Mouse (Mus musculus) cerebellum, postnatal 36 days (tissue): ENCODE measurements around the gene Slfn9.
"Not testable (repeated sequence)": the region's sequence is repeated elsewhere in the genome, so short reads cannot be mapped to it uniquely, and the experiment has no call there.

Source experiments
- DNase-seq, 2 experiments: peaks; one replicate each; pipeline ENCODE4 v3.0.0; 2021 to 2022; ENCODE audit warnings: mixed read lengths in 2 of 2

Slfn9 gene

DNA sequence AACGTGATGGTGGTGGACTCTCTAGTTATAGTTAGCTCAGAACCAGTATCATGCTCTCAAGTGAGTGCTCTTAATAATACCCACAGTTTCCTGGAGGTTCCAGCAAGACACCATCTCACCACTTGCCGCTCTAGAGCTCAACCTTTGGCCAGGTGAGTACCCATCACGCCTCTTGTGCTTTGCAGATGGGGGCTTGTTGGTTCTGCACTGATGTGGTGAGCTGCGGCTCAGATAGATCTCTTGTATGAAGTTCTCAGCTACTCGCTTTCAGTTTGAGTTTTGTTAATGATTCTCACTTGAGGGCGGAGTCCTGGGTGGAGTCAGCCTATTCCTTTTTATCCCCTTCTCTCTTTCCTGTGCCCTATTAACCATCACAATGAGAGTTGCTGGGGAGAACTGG is 37.0 kb downstream of the Slfn9 start:
- DNase-seq: no peak

GRCm38 (mm10) chr11:82952612-82953542 is 38.8 kb downstream of the Slfn9 start:
- no peak for DNase-seq

DNA sequence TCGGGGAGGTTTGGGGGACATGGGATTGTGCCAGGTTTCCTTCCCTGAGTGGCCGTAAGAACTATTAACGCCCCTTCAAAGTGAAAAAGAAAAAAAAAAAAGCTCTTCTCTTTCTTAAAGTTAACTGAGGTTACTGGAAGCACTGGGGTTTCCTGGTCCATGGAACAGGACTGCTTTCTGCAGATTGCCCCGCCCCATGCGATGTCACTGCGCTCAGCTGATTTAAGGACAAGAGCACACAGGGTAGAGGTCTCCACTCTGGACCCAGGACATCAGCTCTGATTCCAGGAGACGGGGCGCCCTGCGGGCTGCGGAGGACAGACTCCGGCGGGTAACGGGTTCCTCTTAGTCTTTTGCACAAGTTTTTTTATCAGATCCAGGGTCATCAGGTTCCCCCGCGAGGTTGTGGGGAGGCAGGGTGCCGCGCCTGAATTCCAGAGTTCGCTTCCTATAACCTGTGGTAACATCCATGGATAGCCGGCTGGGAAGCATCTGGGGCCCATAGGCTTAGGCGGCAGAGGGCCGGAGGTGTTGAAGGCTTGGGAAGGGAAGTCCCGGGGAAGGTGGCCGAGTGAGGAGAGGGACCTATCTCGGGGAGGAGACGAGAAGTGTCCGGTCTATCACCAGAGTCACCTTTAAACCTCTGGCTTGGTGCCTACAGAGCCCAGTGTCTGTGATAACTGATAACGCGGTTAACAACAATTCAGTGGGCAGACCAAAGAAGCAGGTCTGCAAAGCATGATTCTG is 39.6 kb downstream of the Slfn9 start:
- no peak for DNase-seq

DNA sequence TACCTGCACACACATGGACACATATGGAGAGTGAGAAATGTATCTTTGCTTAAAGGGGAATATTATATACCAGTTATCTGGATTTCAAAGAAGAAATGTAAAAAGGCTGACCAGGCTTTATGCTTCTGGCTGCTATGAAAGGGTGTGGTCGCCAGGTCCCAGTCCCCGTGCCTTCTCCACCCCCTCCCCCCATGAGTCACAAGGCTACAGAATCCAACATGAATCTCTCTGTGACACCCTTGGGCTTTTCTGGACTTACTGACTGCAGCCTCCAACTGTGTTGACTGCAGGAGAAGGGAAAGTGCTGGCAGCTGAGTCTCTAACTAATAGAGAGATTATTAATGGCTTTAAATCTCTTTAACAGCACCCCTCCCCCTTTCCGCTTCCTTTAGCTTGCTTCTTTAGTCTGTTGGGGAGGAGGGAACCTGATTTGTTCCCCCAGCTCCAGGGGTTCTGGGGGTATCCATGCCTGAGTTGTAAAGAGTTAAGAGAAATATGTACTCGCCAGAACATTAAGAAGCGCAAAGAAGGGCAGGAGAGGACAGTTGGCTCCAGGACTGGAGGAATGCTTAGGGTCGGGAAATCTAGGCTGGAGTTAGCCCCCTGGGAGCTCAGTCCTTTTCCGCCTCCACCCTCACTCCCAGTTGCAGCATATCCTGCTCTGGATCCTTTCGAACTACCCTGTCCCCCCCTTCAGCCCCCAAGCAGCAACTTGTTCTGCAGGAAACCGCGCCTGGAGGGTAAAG is 40.7 kb downstream of the Slfn9 start, which contains the start of gene Slfn5:
Gene Slfn5 (plus strand): TSS at position 614 of the 746 bp plus-strand sequence.
- no peak for DNase-seq

GRCm38 (mm10) chr11:82949036-82949435 is 42.6 kb downstream of the Slfn9 start:
- no peak for DNase-seq

DNA sequence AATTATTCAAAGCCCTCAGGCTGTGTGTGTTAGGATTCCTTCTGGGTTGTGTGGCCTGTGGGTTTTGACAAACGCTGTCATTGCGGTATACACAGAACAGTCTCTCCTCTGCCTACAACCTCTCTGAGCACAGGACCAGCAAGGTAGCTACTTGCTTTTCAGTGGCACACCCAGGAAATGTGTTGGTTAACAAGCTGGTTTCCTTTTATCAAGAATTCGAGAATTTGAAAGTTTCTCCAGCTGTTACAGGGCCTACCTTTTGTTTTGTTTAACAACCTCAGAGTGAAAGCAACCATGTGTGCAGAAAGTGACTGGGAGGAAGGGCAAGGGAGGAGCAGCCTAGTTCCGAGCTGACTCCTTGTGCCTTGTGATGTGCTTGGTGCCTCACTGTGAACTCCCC is 44.2 kb downstream of the Slfn9 start:
- no peak for DNase-seq

- no peak for DNase-seq
These were observed 46.0 kb downstream of the Slfn9 start for GRCm38 (mm10) chr11:82945636-82946035.

DNA sequence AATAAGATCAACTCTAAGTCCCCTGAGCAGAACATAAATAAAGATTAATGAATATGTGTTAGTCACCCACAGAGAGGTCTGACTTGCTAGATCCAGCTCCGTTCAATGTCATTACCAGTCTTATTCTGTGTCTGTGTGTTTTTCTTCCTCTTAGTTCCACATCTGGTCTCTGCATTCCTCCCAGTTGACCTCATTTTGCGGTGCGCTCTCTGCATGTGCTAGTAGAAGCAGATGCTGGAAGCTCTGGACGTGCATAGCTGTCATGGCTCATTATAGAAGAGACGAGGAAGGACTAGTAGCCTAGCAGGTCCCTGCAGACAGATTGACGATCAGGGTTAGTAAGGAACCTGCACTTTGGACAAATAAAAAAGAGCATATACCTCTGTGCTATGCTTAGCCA is 48.3 kb downstream of the Slfn9 start:
- DNase-seq: no peak

- DNase-seq: no peak
These were observed 58.4 kb downstream of the Slfn9 start for GRCm38 (mm10) chr11:82933186-82933585.

DNA sequence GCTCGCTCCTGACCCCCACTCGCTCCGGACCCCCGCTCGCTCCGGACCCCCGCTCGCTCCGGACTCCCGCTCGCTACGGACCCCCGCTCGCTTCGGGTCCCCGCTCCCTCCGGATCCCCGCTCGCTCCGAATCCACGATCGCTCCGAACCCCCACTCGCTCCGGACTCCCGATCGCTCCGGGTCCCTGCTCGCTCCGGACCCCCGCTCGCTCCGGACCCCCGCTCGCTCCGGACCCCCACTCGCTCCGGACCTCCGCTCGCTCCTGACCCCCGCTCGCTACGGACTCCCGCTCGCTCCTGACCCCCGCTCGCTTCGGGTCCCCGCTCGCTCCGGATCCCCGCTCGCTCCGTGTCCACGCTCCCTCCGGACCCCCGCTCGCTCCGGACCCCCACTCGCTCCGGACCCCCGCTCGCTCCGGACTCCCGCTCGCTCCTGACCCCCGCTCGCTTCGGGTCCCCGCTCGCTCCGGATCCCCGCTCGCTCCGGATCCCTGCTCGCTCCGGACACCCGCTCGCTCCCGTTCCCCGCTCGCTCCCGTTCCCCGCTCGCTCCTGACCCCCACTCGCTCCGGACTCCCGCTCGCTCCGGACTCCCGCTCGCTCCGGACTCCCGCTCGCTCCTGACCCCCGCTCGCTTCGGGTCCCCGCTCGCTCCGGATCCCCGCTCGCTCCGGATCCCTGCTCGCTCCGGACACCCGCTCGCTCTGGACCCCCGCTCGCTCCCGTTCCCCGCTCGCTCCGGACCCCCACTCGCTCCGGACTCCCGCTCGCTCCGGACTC is 59.8 kb downstream of the Slfn9 start:
- DNase-seq: not testable (repeated sequence)

- not testable (repeated sequence) for DNase-seq
These were observed 60.5 kb downstream of the Slfn9 start for GRCm38 (mm10) chr11:82931161-82931560.

DNA sequence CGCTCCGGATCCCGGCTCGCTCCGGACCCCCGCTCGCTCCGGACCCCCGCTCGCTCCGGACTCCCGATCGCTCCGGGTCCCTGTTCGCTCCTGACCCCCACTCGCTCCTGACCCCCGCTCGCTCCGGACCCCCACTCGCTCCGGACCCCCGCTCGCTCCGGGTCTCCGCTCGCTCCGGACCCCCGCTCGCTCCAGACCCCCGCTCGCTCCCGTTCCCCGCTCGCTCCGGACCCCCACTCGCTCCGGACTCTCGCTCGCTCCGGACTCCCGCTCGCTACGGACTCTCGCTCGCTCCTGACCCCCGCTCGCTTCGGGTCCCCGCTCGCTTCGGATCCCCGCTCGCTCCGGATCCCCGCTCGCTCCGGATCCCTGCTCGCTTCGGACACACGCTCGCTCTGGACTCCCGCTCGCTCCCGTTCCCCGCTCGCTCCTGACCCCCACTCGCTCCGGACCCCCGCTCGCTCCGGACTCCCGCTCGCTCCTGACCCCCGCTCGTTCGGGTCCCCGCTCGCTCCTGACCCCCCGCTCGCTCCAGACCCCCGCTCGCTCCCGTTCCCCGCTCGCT is 61.2 kb downstream of the Slfn9 start:
- not testable (repeated sequence) for DNase-seq

- DNase-seq: no peak
These were observed 62.0 kb downstream of the Slfn9 start for GRCm38 (mm10) chr11:82929633-82929950.

DNA sequence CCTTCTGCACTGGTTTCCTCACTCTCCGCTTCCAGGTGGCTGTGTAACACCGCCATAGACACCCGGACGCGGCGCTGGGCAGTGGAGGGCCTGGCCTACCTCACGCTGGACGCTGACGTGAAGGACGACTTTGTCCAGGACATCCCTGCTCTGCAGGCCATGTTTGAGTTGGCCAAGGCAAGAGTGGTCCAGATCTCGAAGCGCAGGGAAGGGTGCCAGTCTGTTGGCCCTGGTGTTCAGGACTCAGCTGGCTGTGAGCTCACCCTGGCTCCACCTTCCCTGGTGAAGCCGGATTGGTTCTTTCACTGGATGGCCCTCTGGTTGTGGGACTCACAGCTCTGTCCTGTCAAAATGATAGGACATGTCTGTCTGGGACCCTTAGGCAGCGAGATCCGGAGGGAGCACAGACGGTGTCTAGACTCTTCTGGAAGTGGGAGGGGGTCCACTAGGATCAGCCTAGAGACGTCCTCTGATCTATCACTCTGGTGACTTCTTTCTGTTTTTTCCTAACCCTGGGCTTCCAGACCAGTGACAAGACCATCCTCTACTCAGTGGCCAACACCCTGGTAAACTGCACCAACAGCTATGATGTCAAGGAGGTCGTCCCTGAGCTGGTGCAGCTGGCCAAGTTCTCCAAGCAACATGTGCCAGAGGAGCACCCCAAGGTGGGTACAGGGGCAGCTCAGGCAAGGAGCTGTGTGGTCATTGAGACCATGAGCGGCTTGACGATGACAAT is 62.6 kb downstream of the Slfn9 start:
- no peak for DNase-seq
